Mouse (Mus musculus) brain, embryonic 14.5 days (tissue): ENCODE results near the gene Rpusd2. TPM values are rescaled to one million over a fixed set of nuclear protein-coding genes. Genes with fewer than 3 reads are reported as not detected.
A peak's percentile ranks its signal among the peaks of the same experiment; 100 is the strongest.
"Not testable (repeated sequence)": the region's sequence is repeated elsewhere in the genome, so short reads cannot be mapped to it uniquely, and the experiment has no call there.

Experiments
- DNase-seq: peaks from one replicate; pipeline ENCODE4 v3.0.0-alpha.2; 2011; ENCODE audit warnings: low read depth
- CTCF ChIP-seq: fragments of 200-500 bp; IDR thresholded peaks from 2 replicates; pipeline ENCODE4 v1.5.1; 2012; ENCODE audit warnings: inconsistent platforms, mild to moderate bottlenecking, moderate library complexity, borderline replicate concordance; ENCODE audit not compliant: insufficient read depth, insufficient read length; ENCODE audit errors: extremely low read depth
- POLR2A ChIP-seq: fragments of 200-500 bp; IDR thresholded peaks from 2 replicates; pipeline ENCODE4 v1.6.1; 2012; ENCODE audit warnings: mild to moderate bottlenecking, inconsistent platforms, borderline replicate concordance; ENCODE audit not compliant: poor library complexity, insufficient read depth, insufficient read length, severe bottlenecking; ENCODE audit errors: extremely low read depth
- polyA plus RNA-seq: library from polyadenylated mRNA; depleted of rRNA; stranded (reverse); fragments of >200 nt; gene quantifications from 2 replicates; pipeline ENCODE4 v1.2.3, GENCODE M21; 2012; rRNA removed

Rpusd2 gene
- 8.0 and 8.4 TPM in 2 replicates for polyA plus RNA-seq

DNA sequence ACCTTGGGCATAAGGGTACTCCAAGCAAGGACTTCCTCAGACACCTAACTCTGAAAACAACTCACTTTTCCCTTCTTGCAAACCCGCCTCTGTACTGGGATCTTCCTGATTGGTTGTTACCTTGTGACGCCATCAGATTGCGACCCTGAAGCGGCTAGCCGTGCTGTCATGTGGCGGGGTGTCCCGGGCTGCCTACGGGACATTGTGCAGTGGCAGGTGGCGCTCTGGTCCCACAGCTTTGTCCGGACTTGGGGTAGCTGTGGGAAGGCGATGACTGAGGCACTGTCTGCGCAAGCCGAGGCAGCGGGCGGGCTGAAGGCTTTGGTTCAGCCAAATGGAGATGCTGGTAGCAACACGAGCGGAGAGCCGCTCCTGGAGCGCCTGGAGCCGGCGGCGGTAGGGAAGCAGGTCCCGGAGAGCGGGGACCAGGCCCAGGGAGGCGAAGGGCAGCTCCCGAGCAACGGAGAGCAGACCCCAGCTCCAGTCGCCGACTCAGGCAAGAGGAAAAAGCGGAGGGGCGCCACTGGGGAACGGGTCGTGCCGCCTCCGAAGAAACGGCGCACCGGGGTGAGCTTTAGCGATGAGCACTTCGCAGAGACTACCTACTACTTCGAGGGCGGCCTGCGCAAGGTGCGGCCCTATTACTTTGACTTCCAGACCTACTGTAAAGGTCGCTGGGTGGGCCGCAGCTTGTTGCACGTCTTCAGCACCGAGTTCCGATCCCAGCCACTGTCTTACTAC is at the start of gene Rpusd2:
Rpusd2 (plus strand) TSS at position 135 of the 741 bp plus-strand sequence.
- peak; percentile 99 for DNase-seq
- TF ChIP-seq POLR2A (peak; percentile 32; the same call in 1 of the 2 replicates), CTCF (no peak)

DNA sequence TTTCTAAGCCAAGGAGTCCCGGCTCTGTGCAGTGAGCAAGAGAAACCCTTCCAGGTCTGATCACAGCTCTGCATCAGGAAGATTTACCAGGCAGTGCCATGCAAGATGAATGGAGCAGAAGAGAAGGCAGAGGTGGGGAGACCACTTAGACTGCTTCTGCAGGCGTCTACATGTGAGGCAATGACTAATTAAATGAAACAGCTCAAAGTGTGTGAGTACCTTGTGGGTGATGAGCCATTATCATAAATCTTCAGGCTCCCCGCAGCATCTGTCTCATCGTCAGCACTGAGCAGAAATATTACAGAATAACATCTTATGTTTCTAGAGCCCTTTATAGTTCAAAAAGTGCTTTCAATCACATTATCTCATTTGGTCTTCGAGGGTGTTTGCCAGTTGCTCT is 39.1 kb upstream of the Rpusd2 start:
- TF ChIP-seq POLR2A (no peak), CTCF (no peak)
- peak; percentile 38 for DNase-seq

DNA sequence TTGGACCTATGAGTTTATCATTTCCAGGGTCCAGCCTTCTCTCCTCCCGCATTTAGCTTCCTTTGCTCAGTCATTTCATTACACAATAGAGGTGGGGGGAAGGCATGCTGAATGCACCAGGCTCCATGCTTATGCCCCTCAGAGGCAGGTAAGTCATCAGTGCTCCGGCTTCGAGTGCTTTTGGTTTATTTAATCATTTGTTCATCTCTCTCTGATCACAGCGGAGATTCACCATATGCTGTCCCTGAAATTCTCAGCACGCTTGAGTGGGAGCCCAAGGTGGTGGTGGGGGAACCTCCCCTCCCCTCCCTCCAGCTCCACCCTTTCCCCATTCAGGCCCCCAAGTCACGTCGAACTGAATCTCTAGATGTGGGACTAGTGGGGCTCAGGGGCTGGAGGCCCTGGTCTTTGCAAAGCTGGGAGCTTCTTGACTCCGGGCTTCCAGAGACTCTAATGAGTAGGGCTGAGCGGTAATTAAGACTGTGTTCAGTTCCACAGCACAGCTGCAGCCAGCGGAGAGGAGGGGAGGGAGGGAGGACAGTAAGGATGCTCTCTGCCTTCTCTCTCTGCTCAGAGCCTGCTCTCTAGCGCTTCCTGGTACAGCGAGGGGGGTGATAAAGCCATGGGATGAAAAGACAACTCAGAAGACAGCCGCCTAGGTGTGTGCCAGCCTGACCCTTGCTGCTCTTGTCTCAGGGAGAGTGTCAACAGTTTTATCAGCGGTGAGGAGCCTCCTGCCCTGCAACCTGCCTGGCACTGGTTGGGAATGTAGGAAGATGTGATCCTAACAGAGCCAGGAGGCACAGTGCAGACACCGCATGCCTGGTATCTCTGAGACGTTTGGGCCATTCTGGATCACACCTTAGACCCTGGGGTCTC is 38.4 kb upstream of the Rpusd2 start:
- DNase-seq = peak; percentile 78
- TF ChIP-seq POLR2A = no peak
- TF ChIP-seq CTCF = no peak

GRCm38 (mm10) chr2:118996798-118997105 is 37.8 kb upstream of the Rpusd2 start:
- peak; percentile 20 for DNase-seq
- TF ChIP-seq CTCF (no peak), POLR2A (no peak)

DNA sequence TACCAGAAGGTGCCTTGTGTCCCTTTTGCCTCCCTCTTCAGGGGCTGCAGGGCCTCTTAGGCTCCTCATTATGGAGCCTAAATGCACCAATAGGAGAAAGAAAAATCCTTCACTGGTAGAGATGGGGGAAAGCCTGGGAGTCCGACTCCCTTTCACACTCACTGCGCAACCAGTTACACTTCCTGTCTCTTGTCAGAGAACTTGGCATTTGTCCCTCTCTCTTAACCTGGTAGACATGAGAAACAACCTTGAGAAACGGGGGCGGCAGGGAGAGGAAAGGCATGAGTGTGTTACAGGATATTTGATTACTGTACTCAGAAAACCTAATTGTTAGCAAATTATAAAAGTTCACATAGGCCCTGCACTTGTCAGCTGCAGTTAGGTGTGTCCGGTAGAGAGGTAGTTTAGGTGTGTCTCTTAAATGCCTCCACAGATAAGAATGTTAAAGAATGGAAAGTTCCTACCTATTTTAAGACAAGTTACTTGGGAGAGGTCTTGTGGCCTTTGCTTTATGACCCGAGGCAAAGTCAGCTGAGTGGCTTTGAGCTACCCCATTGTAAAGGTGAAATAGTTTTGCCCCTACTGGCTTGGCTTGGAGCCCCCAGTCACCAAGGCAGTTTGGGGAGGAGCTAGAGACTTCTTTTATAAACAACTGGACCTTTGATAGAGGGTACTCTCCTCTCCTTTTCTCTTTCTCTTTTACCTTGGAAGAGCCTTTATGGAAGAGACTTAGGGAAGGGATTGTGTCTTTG is 36.3 kb upstream of the Rpusd2 start:
- TF ChIP-seq CTCF = no peak
- TF ChIP-seq POLR2A = no peak
- DNase-seq = no peak

- DNase-seq = no peak
- TF ChIP-seq CTCF = no peak
Measured at GRCm38 (mm10) chr2:118999025-118999639, 35.5 kb upstream of the Rpusd2 start.

- TF ChIP-seq POLR2A = no peak
- no peak for DNase-seq
Measured at GRCm38 (mm10) chr2:119006886-119007285, 27.7 kb upstream of the Rpusd2 start.

DNA sequence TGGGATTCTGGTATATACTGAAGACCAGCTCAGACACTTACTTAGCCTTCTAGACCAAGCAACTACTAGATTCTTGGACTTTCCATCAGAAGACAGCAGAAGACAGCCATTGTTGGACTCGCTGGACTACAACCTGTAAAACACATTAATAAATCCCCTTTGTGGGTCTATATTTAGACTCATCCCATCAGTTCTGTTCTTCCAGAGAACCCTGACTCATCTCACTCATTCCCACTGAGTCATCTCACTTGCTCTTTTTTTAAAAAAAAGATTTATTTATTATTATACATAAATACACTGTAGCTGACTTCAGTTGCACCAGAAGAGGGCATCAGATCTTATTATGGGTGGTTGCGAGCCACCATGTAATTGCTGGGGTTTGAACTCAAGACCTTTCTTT is 25.2 kb upstream of the Rpusd2 start:
- TF ChIP-seq CTCF (no peak), POLR2A (no peak)
- DNase-seq = no peak

DNA sequence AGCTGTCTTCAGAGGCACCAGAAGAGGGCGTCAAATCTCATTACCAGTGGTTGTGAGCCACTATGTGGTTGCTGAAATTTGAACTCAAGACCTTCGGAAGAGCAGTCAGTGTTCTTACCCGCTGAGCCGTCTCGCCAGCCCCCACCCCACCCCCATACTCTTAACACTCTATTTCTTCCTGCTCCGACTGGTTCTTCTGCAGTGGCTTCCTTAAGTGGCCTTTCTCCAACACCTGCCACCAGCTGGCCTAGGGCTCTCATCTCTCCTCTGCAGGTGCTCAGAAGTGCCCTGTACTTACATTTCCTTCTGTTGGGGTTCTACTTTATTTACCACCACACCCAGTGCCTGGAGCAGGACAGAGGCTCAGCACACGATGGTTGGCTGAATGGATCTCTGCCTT is 19.6 kb upstream of the Rpusd2 start:
- TF ChIP-seq CTCF = no peak
- TF ChIP-seq POLR2A = no peak
- no peak for DNase-seq

GRCm38 (mm10) chr2:119015604-119016180 is 18.9 kb upstream of the Rpusd2 start:
- TF ChIP-seq CTCF (no peak), POLR2A (no peak)
- peak; percentile 36 for DNase-seq

- DNase-seq = not testable (repeated sequence)
Measured at GRCm38 (mm10) chr2:119016312-119016711, 18.3 kb upstream of the Rpusd2 start.
